Mouse (Mus musculus): ENCODE data around the gene Ric8a. TPM values are rescaled to one million over a fixed set of nuclear protein-coding genes. Genes with fewer than 3 reads are reported as not detected.

Gene Ric8a
- total RNA-seq (2014; rRNA removed; ENCODE audit: low replicate concordance) (37.2 and 73.8 TPM in 2 replicates), polyA plus RNA-seq (2015; fragmentation: Nextera tagmentation; extraction: Ambion mirVana) (27.5 and 27.8 TPM in 2 replicates)

GRCm38 (mm10) chr7:140856785-140857549, at the start of gene Ric8a:
Ric8a (plus strand) TSS chr7:140856957.
- Histone ChIP-seq H3K9ac (replicated peaks; ENCODE audit: low read depth, low read length) (peak within 1 kb of the TSS; percentile 96), H3K4me2 (ENCODE audit: low read depth, low read length) (peak within 1 kb of the TSS; percentile 80), H3K4me1 (ENCODE audit: control insufficient read depth, insufficient read depth) (peaks cover 20% of the 10 kb centered on the region), H3K4me3 (ENCODE audit: low read depth, low read length) (peak within 1 kb of the TSS; percentile 91), H3K27ac (ENCODE audit: low read depth) (peak within 1 kb of the TSS; percentile 92), H3K9me3 (replicated peaks; ENCODE audit: control insufficient read depth, low read length) (no peaks in the 10 kb centered on the region), H3K27me3 (ENCODE audit: control insufficient read depth, insufficient read depth, low read length) (no peaks in the 10 kb centered on the region), H3K36me3 (replicated peaks; ENCODE audit: control insufficient read depth, insufficient read depth, low read length) (peaks cover 62% of the 10 kb centered on the region)
- peak; percentile 76 for DNase-seq (ENCODE audit: low spot score)
- WGBS = 1% methylated on average over 50 of the region's 50 CpGs
- ATAC-seq (ENCODE audit: insufficient read depth, low read depth) = peak; percentile 84
- no peak for TF ChIP-seq CTCF (IDR thresholded peaks at IDR 0.05; ENCODE audit: low read depth)
- no peak for TF ChIP-seq EP300 (IDR thresholded peaks at IDR 0.05; ENCODE audit: low read depth)

- WGBS = 89% methylated on average over 6 of the region's 6 CpGs
- no peaks in the 10 kb centered on the region for H3K27me3 ChIP-seq (ENCODE audit: control insufficient read depth, insufficient read depth, low read length)
- H3K27ac ChIP-seq (ENCODE audit: low read depth) = no peak overlapping the region
- H3K4me2 ChIP-seq (ENCODE audit: low read depth, low read length) = no peak overlapping the region
- no peaks in the 10 kb centered on the region for H3K9me3 ChIP-seq (replicated peaks; ENCODE audit: control insufficient read depth, low read length)
- H3K4me3 ChIP-seq (ENCODE audit: low read depth, low read length) = no peak overlapping the region
- DNase-seq (ENCODE audit: low spot score) (no peak), ATAC-seq (ENCODE audit: insufficient read depth, low read depth) (no peak)
- H3K9ac ChIP-seq (replicated peaks; ENCODE audit: low read depth, low read length) = no peak overlapping the region
- no peak for TF ChIP-seq EP300 (IDR thresholded peaks at IDR 0.05; ENCODE audit: low read depth)
- no peak for TF ChIP-seq CTCF (IDR thresholded peaks at IDR 0.05; ENCODE audit: low read depth)
- H3K4me1 ChIP-seq (ENCODE audit: control insufficient read depth, insufficient read depth) = no peaks in the 10 kb centered on the region
- H3K36me3 ChIP-seq (replicated peaks; ENCODE audit: control insufficient read depth, insufficient read depth, low read length) = peaks cover 13% of the 10 kb centered on the region; the same call in 1 of the 2 replicates
These were observed 46.3 kb upstream of the Ric8a start for GRCm38 (mm10) chr7:140810496-140810895.

GRCm38 (mm10) chr7:140811714-140812113, 45.0 kb upstream of the Ric8a start:
- no peak overlapping the region for H3K4me2 ChIP-seq (ENCODE audit: low read depth, low read length)
- no peak overlapping the region for H3K9ac ChIP-seq (replicated peaks; ENCODE audit: low read depth, low read length)
- H3K27me3 ChIP-seq (ENCODE audit: control insufficient read depth, insufficient read depth, low read length) = no peaks in the 10 kb centered on the region
- TF ChIP-seq EP300 (IDR thresholded peaks at IDR 0.05; ENCODE audit: low read depth) (no peak), CTCF (IDR thresholded peaks at IDR 0.05; ENCODE audit: low read depth) (no peak)
- H3K36me3 ChIP-seq (replicated peaks; ENCODE audit: control insufficient read depth, insufficient read depth, low read length) = peaks cover 13% of the 10 kb centered on the region; the same call in 1 of the 2 replicates
- no peak for ATAC-seq (ENCODE audit: insufficient read depth, low read depth)
- no peak overlapping the region for H3K27ac ChIP-seq (ENCODE audit: low read depth)
- no peaks in the 10 kb centered on the region for H3K9me3 ChIP-seq (replicated peaks; ENCODE audit: control insufficient read depth, low read length)
- no peak for DNase-seq (ENCODE audit: low spot score)
- WGBS = 81% methylated on average over 13 of the region's 13 CpGs
- H3K4me1 ChIP-seq (ENCODE audit: control insufficient read depth, insufficient read depth) = no peaks in the 10 kb centered on the region
- no peak overlapping the region for H3K4me3 ChIP-seq (ENCODE audit: low read depth, low read length)

GRCm38 (mm10) chr7:140812850-140813249, 43.9 kb upstream of the Ric8a start:
- no peak for TF ChIP-seq CTCF (IDR thresholded peaks at IDR 0.05; ENCODE audit: low read depth)
- no peak for DNase-seq (ENCODE audit: low spot score)
- no peaks in the 10 kb centered on the region for H3K9me3 ChIP-seq (replicated peaks; ENCODE audit: control insufficient read depth, low read length)
- 77% methylated on average over 12 of the region's 12 CpGs for WGBS
- peaks cover 13% of the 10 kb centered on the region; the same call in 1 of the 2 replicates for H3K36me3 ChIP-seq (replicated peaks; ENCODE audit: control insufficient read depth, insufficient read depth, low read length)
- no peak overlapping the region for H3K4me3 ChIP-seq (ENCODE audit: low read depth, low read length)
- H3K4me1 ChIP-seq (ENCODE audit: control insufficient read depth, insufficient read depth) = no peaks in the 10 kb centered on the region
- H3K9ac ChIP-seq (replicated peaks; ENCODE audit: low read depth, low read length) = no peak overlapping the region
- no peak overlapping the region for H3K4me2 ChIP-seq (ENCODE audit: low read depth, low read length)
- H3K27me3 ChIP-seq (ENCODE audit: control insufficient read depth, insufficient read depth, low read length) = no peaks in the 10 kb centered on the region
- no peak overlapping the region for H3K27ac ChIP-seq (ENCODE audit: low read depth)
- ATAC-seq (ENCODE audit: insufficient read depth, low read depth) = no peak

- ATAC-seq (ENCODE audit: insufficient read depth, low read depth) (no peak), DNase-seq (ENCODE audit: low spot score) (no peak)
- 58% methylated on average over 4 of the region's 4 CpGs for WGBS
- H3K4me2 ChIP-seq (ENCODE audit: low read depth, low read length) = no peak overlapping the region
- no peak overlapping the region for H3K9ac ChIP-seq (replicated peaks; ENCODE audit: low read depth, low read length)
- no peak overlapping the region for H3K27ac ChIP-seq (ENCODE audit: low read depth)
- no peaks in the 10 kb centered on the region for H3K36me3 ChIP-seq (replicated peaks; ENCODE audit: control insufficient read depth, insufficient read depth, low read length)
- peaks cover 10% of the 10 kb centered on the region; the same call in 1 of the 2 replicates for H3K4me1 ChIP-seq (ENCODE audit: control insufficient read depth, insufficient read depth)
- H3K9me3 ChIP-seq (replicated peaks; ENCODE audit: control insufficient read depth, low read length) = no peaks in the 10 kb centered on the region
- H3K4me3 ChIP-seq (ENCODE audit: low read depth, low read length) = no peak overlapping the region
- TF ChIP-seq EP300 (IDR thresholded peaks at IDR 0.05; ENCODE audit: low read depth) = no peak
- no peak for TF ChIP-seq CTCF (IDR thresholded peaks at IDR 0.05; ENCODE audit: low read depth)
- H3K27me3 ChIP-seq (ENCODE audit: control insufficient read depth, insufficient read depth, low read length) = no peaks in the 10 kb centered on the region
These were observed 36.6 kb upstream of the Ric8a start for GRCm38 (mm10) chr7:140820173-140820572.
